Mouse (Mus musculus) heart, postnatal 25 days (tissue): ENCODE results near the gene Mthfd2. TPM values are rescaled to one million over a fixed set of nuclear protein-coding genes. Genes with fewer than 3 reads are reported as not detected.

ENCODE experiments used
- DNase-seq: peaks from one replicate; pipeline ENCODE4 v3.0.0; 2022; ENCODE audit warnings: low spot score
- intact Hi-C: fragments of 180-260 bp; cut with DNase I; formaldehyde crosslinking; loops from one replicate; pipeline ENCODE4 v1.15.1; 2025
- total RNA-seq, 2 experiments: library from RNA; stranded (reverse); gene quantifications; 2 replicates each; pipeline ENCODE4 v1.2.3; 2021

Gene Mthfd2
- 1 to 10 TPM; 2.4 to 2.6 TPM for total RNA-seq

GRCm38 (mm10) chr6:83325525-83326393 lies at the start of gene Mthfd2, which contains the start of gene Mob1a:
TSS of gene Mthfd2 (minus strand) at chr6:83325908.
TSS of gene Mob1a (plus strand) at chr6:83326016.
- DNase-seq: peak; percentile 90
- intact Hi-C loops: no loop called here

- intact Hi-C loops: no loop called here
Measured at GRCm38 (mm10) chr6:83373704-83374300, 48.1 kb upstream of the Mthfd2 start.

GRCm38 (mm10) chr6:83371350-83371749 lies 45.6 kb upstream of the Mthfd2 start:
- intact Hi-C loops: no loop called here
- DNase-seq: no peak

More at GRCm38 (mm10) chr6:83373704-83374300, 48.1 kb upstream of the Mthfd2 start:
- DNase-seq: no peak

- no peak for DNase-seq
- intact Hi-C loops: no loop called here
Measured at GRCm38 (mm10) chr6:83370316-83370965, 44.7 kb upstream of the Mthfd2 start.

GRCm38 (mm10) chr6:83363075-83363474 lies 37.4 kb upstream of the Mthfd2 start:
- DNase-seq: no peak
- intact Hi-C loops: no loop called here

DNA sequence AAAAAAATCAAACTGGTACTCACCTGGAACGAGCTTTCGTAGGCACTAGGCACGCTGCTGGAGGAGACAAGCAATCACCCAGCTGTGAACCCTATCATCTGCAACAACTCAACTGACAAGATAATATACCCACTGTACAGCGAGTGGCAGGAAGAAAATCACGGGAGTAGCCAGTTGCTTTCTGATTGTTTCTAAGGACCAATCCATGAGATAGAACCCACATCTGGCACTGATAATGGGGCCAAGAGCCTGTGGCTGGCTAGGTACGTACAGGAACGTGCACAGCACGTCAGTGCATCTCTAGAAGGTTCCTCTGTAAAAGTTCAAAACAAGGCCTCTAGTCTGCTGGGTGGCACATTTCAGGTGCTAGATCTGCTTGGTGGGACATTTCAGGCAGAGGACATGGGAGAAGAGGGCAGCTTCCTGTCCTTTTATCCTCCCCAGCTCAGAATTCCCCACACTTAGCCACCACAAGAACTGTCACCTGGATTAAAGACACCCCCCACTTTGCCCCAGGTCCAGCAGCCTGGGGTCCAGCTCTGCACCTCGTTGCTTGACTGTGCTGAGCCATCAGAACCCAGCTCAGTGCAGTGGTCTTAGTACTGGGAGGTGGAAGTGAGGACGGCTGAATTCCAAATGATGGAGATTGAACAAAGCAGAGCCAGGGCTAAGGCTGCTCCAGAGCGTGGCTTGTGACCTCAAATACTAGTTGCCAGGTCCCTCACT lies 36.0 kb upstream of the Mthfd2 start:
- DNase-seq: no peak
- intact Hi-C loops: no loop called here

GRCm38 (mm10) chr6:83357436-83357835 lies 31.7 kb upstream of the Mthfd2 start:
- intact Hi-C loops: loop anchor here (2.0 kb wide), 1 partner anchor 315 kb away; no protein-coding TSS in a partner anchor

GRCm38 (mm10) chr6:83356569-83357138 lies 30.9 kb upstream of the Mthfd2 start:
- intact Hi-C loops: loop anchor here (1.0 to 2.0 kb wide), 2 partner anchors 156 to 316 kb away; no protein-coding TSS in a partner anchor
- DNase-seq: peak; percentile 56

More at GRCm38 (mm10) chr6:83357436-83357835, 31.7 kb upstream of the Mthfd2 start:
- DNase-seq: no peak

DNA sequence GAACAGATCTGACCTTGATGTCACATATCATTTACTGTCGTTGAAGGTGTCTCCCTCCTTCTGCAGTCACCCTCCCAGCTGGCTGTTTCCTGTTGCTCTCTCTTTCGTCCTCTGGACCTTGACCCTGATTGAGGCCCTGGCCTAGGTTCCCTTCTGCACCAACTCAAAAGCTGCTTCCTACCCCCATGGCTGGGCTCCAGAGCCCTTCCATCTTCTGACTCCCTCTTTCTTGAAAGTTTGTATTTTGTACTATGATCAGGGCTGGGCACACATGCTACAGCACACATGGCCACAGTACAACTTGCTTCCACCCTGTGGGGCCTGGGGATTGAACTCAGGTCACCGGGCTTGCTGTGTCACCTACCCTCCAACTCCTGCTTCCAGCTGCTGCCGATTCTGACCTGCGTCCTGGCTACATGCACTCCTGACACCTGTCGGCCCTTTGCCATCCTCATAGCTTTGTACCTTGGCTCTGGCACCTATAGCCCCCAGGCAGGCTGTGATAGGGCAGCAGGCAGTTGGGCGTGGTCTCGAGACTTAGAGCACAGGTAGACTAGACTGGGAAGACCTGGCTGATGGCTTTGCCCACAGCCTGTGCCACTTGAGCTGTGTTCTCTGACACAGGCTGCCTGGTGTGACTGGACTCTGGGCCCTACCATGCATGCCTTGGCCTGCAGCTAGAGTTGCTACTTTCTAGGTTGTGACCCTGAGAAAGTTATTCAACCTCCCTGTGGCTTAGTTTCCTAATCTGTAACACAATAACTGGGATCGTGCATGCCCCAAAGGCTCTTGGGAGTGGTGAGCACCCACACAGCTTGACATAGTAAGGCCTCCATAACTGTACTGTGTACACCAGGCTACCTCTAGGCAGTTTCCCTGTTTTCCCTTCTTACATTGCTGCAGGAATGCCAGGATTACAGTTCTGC lies 29.4 kb upstream of the Mthfd2 start:
- no peak for DNase-seq
- intact Hi-C loops: loop anchor here (5.0 kb wide), 1 partner anchor 217 kb away; the partner anchor contains the start of gene Stambp

- no peak for DNase-seq
- intact Hi-C loops: loop anchor here (5.0 kb wide), 1 partner anchor 219 kb away; the partner anchor contains the start of gene Stambp
Measured at GRCm38 (mm10) chr6:83352666-83353410, 27.1 kb upstream of the Mthfd2 start.

- DNase-seq: no peak
- intact Hi-C loops: loop anchor here (5.0 kb wide), 1 partner anchor 221 kb away; the partner anchor contains the start of gene Stambp
Measured at GRCm38 (mm10) chr6:83351490-83352160, 25.9 kb upstream of the Mthfd2 start.

DNA sequence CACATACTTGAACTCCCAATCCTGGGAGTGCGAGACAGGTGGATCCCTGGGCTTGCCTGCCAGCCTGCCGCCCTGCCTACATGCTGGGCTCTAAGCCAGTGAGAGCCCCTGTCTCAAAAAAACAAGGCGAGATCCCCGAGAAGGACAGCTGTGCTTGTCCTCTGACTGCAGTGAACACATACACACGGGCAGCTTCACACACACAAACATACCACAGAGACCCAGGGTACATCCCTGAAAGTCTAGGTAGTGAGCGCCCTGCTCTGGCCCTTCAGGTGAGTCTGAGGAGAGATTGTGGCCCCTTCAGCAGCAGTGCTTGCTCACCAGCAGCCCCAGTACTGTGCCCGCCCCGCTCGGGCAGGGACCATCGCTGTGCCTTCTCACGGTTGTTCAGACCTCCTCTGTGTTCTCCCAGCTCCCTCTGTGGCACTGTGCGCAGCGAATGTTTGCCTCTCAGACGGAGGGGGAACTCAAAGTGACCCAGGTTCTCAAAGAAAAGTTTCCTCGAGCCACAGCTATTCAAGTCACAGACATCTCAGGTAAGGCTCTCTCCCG lies 25.2 kb upstream of the Mthfd2 start:
- DNase-seq: no peak
- intact Hi-C loops: loop anchor here (5.0 kb wide), 1 partner anchor 221 kb away; the partner anchor contains the start of gene Stambp

GRCm38 (mm10) chr6:83350172-83350571 lies 24.5 kb upstream of the Mthfd2 start:
- intact Hi-C loops: loop anchor here (5.0 kb wide), 1 partner anchor 222 kb away; the partner anchor contains the start of gene Stambp
- DNase-seq: no peak

DNA sequence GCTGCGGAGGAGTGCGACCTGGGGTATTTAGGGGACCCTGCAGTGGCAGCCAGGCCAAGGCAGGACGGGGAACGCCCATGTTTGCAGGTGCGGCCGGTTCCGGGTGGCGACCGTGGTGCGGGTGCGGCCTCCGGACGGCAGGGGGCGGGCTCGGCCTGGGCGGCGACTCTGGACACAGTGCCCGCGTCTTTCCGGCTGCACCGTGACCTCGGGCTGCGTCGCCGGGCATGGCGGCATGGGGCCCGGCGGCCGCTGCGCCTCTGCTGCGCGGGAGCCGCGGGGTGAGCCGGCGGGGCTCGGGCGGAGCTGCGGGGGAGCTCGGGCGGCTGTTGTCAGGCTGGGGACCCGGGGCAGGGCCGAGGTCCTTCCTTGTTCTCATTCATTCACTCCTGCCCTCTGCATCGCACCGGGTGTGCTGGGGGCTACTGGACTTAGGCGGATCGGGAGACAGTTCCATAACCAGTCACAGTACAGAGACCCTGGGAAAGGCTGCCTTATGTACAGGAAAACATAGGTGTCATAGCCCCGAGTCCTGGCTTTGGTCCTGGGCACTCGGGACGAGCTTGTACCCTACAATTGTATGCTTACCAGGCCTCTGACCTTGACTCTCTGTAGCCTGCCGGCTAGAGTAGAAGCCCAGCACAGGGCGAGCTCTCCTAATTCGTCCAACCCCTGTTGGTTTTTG lies 23.7 kb upstream of the Mthfd2 start:
- intact Hi-C loops: no loop called here
- DNase-seq: peak; percentile 76

DNA sequence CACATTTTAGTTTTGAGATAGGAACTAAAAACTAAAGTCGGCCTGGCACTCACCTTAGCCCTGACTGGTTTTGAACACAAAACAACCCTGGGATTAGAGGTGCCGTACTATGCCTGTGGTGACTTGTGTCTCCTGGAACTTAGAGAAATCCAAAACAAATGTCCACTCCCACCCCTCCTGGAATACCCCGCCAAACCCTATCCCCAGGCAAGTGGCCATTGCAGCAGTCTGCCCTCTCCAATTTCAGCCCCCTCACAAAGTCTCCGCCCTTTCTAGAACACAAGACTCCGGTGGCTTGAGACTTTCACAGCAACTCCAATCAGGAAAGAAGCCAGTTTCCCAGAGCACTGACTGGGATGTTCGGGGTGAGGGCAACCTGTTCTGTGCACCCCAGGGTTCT lies 23.2 kb upstream of the Mthfd2 start, which contains the start of gene Bola3:
TSS of gene Bola3 (plus strand) at position 275 of the 400 bp plus-strand sequence.
- intact Hi-C loops: no loop called here
- DNase-seq: no peak

DNA sequence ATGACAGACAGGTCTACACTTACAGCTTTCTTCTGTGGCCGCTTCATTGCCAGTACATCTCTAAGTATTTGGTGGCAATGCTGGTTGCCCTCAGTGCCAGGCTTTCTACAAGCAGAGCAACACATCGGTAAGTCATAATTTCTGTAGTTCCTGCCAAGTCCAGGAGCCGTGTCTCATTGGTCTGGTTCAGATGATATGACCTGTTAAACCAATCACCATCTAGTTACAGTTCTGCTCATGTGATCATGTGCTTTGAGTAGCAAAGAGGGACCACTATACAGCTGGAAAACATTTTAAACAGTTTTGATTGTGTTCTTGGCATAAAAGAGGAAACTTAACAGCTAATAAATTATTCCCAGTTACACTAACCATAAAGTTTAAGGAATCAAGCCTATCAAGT lies 22.2 kb upstream of the Mthfd2 start:
- no peak for DNase-seq
- intact Hi-C loops: no loop called here
